Mouse (Mus musculus): Measurements from ENCODE around the gene Usp6nl. TPM values are rescaled to one million over a fixed set of nuclear protein-coding genes. Genes with fewer than 3 reads are reported as not detected.

Gene Usp6nl
- polyA plus RNA-seq, 1 experiment = 6.8 TPM

GRCm38 (mm10) chr2:6483081-6483992 lies 160.9 kb downstream of the Usp6nl start:
- peaks cover 21% of the 10 kb centered on the region; the same call in 1 of the 2 replicates for H3K4me1 ChIP-seq (ENCODE audit: control insufficient read depth, insufficient read depth, insufficient read length)
- H3K36me3 ChIP-seq (ENCODE audit: control insufficient read depth, insufficient read depth, low read length) = no peaks in the 10 kb centered on the region
- H3K4me3 ChIP-seq (ENCODE audit: extremely low read depth, insufficient read depth, insufficient read length) = no peak overlapping the region
- TF ChIP-seq CTCF (IDR thresholded peaks at IDR 0.05; ENCODE audit: extremely low read depth, insufficient read depth, insufficient read length, insufficient replicate concordance) = no peak
- no peak for TF ChIP-seq POLR2A (IDR thresholded peaks at IDR 0.05; ENCODE audit: low read depth, low read length)
- WGBS = 41% methylated on average over 8 of the region's 8 CpGs
- H3K27me3 ChIP-seq (ENCODE audit: control insufficient read depth, insufficient read depth, low read length) = no peaks in the 10 kb centered on the region
- H3K27ac ChIP-seq (ENCODE audit: insufficient read depth, low read length) = no peak overlapping the region
- no peak for DNase-seq (ENCODE audit: low read depth in 1 of 2, low spot score in 2 of 2)

GRCm38 (mm10) chr2:6484179-6484578 lies 161.7 kb downstream of the Usp6nl start:
- Histone ChIP-seq H3K27me3 (ENCODE audit: control insufficient read depth, insufficient read depth, low read length) (no peaks in the 10 kb centered on the region), H3K27ac (ENCODE audit: insufficient read depth, low read length) (no peak overlapping the region), H3K4me3 (ENCODE audit: extremely low read depth, insufficient read depth, insufficient read length) (no peak overlapping the region), H3K4me1 (ENCODE audit: control insufficient read depth, insufficient read depth, insufficient read length) (peaks cover 13% of the 10 kb centered on the region; the same call in 1 of the 2 replicates), H3K36me3 (ENCODE audit: control insufficient read depth, insufficient read depth, low read length) (no peaks in the 10 kb centered on the region)
- no peak for DNase-seq (ENCODE audit: low read depth in 1 of 2, low spot score in 2 of 2)
- no peak for TF ChIP-seq CTCF (IDR thresholded peaks at IDR 0.05; ENCODE audit: extremely low read depth, insufficient read depth, insufficient read length, insufficient replicate concordance)
- TF ChIP-seq POLR2A (IDR thresholded peaks at IDR 0.05; ENCODE audit: low read depth, low read length) = no peak
- 58% methylated on average over 3 of the region's 3 CpGs for WGBS

- Histone ChIP-seq H3K4me3 (ENCODE audit: extremely low read depth, insufficient read depth, insufficient read length) (no peak overlapping the region), H3K36me3 (ENCODE audit: control insufficient read depth, insufficient read depth, low read length) (no peaks in the 10 kb centered on the region), H3K27me3 (ENCODE audit: control insufficient read depth, insufficient read depth, low read length) (no peaks in the 10 kb centered on the region), H3K4me1 (ENCODE audit: control insufficient read depth, insufficient read depth, insufficient read length) (peaks cover 6% of the 10 kb centered on the region; the same call in 1 of the 2 replicates), H3K27ac (ENCODE audit: insufficient read depth, low read length) (no peak overlapping the region)
- no peak for DNase-seq (ENCODE audit: low read depth in 1 of 2, low spot score in 2 of 2)
- TF ChIP-seq CTCF (IDR thresholded peaks at IDR 0.05; ENCODE audit: extremely low read depth, insufficient read depth, insufficient read length, insufficient replicate concordance) = no peak
- no peak for TF ChIP-seq POLR2A (IDR thresholded peaks at IDR 0.05; ENCODE audit: low read depth, low read length)
- WGBS = 87% methylated on average over 10 of the region's 10 CpGs
Observed at GRCm38 (mm10) chr2:6487566-6488488, 165.4 kb downstream of the Usp6nl start.

DNA sequence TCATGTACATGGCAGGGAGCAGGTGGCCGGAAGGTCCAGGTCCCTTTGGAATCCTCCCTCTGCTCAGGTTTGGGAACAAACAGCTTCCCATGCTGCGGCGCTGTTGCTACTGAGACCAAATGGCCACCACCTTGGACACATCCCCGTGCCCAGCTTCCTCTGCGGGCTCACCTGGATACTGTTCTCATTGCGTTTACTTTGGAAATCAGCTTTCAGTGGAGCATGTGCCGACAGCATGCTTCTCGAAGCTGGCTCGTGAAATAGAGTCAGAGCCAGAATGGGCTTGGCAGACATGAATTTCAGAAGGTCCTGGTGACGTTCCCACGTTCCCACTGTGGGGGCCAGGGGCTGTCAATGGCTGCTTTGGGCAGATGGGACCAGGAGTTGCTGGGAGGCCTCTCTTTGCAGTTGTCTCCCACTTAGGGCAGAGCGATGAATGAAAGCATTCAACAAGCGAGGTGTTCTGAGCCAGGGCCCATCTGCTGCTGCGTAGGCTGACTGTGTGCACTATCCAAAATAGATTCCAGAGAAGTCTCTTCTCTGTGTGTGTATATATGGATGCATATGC lies 166.1 kb downstream of the Usp6nl start:
- Histone ChIP-seq H3K27ac (ENCODE audit: insufficient read depth, low read length) (no peak overlapping the region), H3K4me3 (ENCODE audit: extremely low read depth, insufficient read depth, insufficient read length) (no peak overlapping the region), H3K4me1 (ENCODE audit: control insufficient read depth, insufficient read depth, insufficient read length) (peaks cover 4% of the 10 kb centered on the region; the same call in 1 of the 2 replicates), H3K27me3 (ENCODE audit: control insufficient read depth, insufficient read depth, low read length) (no peaks in the 10 kb centered on the region), H3K36me3 (ENCODE audit: control insufficient read depth, insufficient read depth, low read length) (no peaks in the 10 kb centered on the region)
- TF ChIP-seq POLR2A (IDR thresholded peaks at IDR 0.05; ENCODE audit: low read depth, low read length) = no peak
- no peak for TF ChIP-seq CTCF (IDR thresholded peaks at IDR 0.05; ENCODE audit: extremely low read depth, insufficient read depth, insufficient read length, insufficient replicate concordance)
- DNase-seq (ENCODE audit: low read depth in 1 of 2, low spot score in 2 of 2) = no peak
- 91% methylated on average over 14 of the region's 14 CpGs for WGBS

DNA sequence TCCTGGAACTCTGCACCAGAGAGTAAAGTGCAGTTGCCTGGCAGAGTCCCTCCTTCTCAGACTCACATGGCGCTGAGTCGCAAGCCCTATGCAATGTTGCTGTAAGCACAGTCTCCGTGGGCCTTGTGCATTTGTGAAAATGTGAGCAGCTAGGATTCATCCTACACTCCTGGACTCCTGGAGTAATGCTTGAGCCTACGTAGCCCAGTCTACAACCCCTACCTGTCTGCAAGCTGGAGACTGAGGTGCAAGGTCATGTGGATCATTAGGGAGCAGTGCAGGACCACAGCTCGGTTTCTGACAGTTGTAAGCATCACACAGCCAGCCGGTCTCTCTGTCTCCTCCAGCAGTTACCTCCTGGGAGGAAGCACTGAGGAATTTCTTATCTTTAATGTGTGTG lies 167.6 kb downstream of the Usp6nl start:
- Histone ChIP-seq H3K4me1 (ENCODE audit: control insufficient read depth, insufficient read depth, insufficient read length) (no peaks in the 10 kb centered on the region), H3K27me3 (ENCODE audit: control insufficient read depth, insufficient read depth, low read length) (no peaks in the 10 kb centered on the region), H3K27ac (ENCODE audit: insufficient read depth, low read length) (no peak overlapping the region), H3K36me3 (ENCODE audit: control insufficient read depth, insufficient read depth, low read length) (no peaks in the 10 kb centered on the region), H3K4me3 (ENCODE audit: extremely low read depth, insufficient read depth, insufficient read length) (no peak overlapping the region)
- no peak for TF ChIP-seq POLR2A (IDR thresholded peaks at IDR 0.05; ENCODE audit: low read depth, low read length)
- no peak for TF ChIP-seq CTCF (IDR thresholded peaks at IDR 0.05; ENCODE audit: extremely low read depth, insufficient read depth, insufficient read length, insufficient replicate concordance)
- 92% methylated on average over 6 of the region's 6 CpGs for WGBS
- DNase-seq (ENCODE audit: low read depth in 1 of 2, low spot score in 2 of 2) = no peak

- TF ChIP-seq CTCF (IDR thresholded peaks at IDR 0.05; ENCODE audit: extremely low read depth, insufficient read depth, insufficient read length, insufficient replicate concordance) = no peak
- TF ChIP-seq POLR2A (IDR thresholded peaks at IDR 0.05; ENCODE audit: low read depth, low read length) = no peak
- DNase-seq (ENCODE audit: low read depth in 1 of 2, low spot score in 2 of 2) = no peak
- H3K4me1 ChIP-seq (ENCODE audit: control insufficient read depth, insufficient read depth, insufficient read length) = no peaks in the 10 kb centered on the region
- no peak overlapping the region for H3K27ac ChIP-seq (ENCODE audit: insufficient read depth, low read length)
- WGBS = 81% methylated on average over 4 of the region's 4 CpGs
- H3K27me3 ChIP-seq (ENCODE audit: control insufficient read depth, insufficient read depth, low read length) = no peaks in the 10 kb centered on the region
- H3K36me3 ChIP-seq (ENCODE audit: control insufficient read depth, insufficient read depth, low read length) = no peaks in the 10 kb centered on the region
- H3K4me3 ChIP-seq (ENCODE audit: extremely low read depth, insufficient read depth, insufficient read length) = no peak overlapping the region
Observed at GRCm38 (mm10) chr2:6490870-6491269, 168.4 kb downstream of the Usp6nl start.

Data from spleen, adult 2 months (tissue).